Mouse (Mus musculus) layer of hippocampus, postnatal 25 days (tissue): ENCODE measurements around the gene Parp3. TPM values are rescaled to one million over a fixed set of nuclear protein-coding genes. Genes with fewer than 3 reads are reported as not detected.

Experiments
- DNase-seq, 2 experiments: peaks; one replicate each; pipeline ENCODE4 v3.0.0; 2022; ENCODE audit warnings: mixed read lengths in 2 of 2, low spot score in 1 of 2; ENCODE audit errors: extremely low spot score in 1 of 2
- total RNA-seq, 2 experiments: library from RNA; stranded (reverse); gene quantifications; 2 replicates each; pipeline ENCODE4 v1.2.3; 2021

The Parp3 gene
- total RNA-seq, 2 experiments from 2014 or later: 3.2 to 4.7 TPM

GRCm38 (mm10) chr9:106460401-106461025, 16.2 kb downstream of the Parp3 start:
- DNase-seq: no peak

GRCm38 (mm10) chr9:106459946-106460345, 16.8 kb downstream of the Parp3 start:
- DNase-seq: no peak

- no peak for DNase-seq
Measured at GRCm38 (mm10) chr9:106457920-106458319, 18.8 kb downstream of the Parp3 start.

GRCm38 (mm10) chr9:106457163-106457559, 19.6 kb downstream of the Parp3 start:
- DNase-seq: no peak

GRCm38 (mm10) chr9:106456325-106457162, 20.2 kb downstream of the Parp3 start:
- DNase-seq: no peak

- DNase-seq: peak in 1 of 2 experiments; percentile 49
Measured at GRCm38 (mm10) chr9:106454888-106455681, 21.7 kb downstream of the Parp3 start.

GRCm38 (mm10) chr9:106454071-106454761, 22.5 kb downstream of the Parp3 start:
- DNase-seq: no peak

GRCm38 (mm10) chr9:106453271-106454070, 23.3 kb downstream of the Parp3 start, which contains the start of gene Pcbp4:
TSS of gene Pcbp4 (plus strand) at chr9:106453291.
- DNase-seq: peak in 1 of 2 experiments; percentile 59

GRCm38 (mm10) chr9:106452821-106453220, 23.9 kb downstream of the Parp3 start:
- no peak for DNase-seq

GRCm38 (mm10) chr9:106452351-106452750, 24.4 kb downstream of the Parp3 start:
- no peak for DNase-seq

- DNase-seq: no peak
Measured at GRCm38 (mm10) chr9:106451899-106452298, 24.9 kb downstream of the Parp3 start.

- no peak for DNase-seq
Measured at GRCm38 (mm10) chr9:106451298-106451697, 25.5 kb downstream of the Parp3 start.

GRCm38 (mm10) chr9:106450661-106451060, 26.1 kb downstream of the Parp3 start:
- no peak for DNase-seq

GRCm38 (mm10) chr9:106449947-106450346, 26.8 kb downstream of the Parp3 start:
- DNase-seq: no peak

- peak; percentile 46 to 59 for DNase-seq
Measured at GRCm38 (mm10) chr9:106448498-106449031, 28.2 kb downstream of the Parp3 start.

GRCm38 (mm10) chr9:106447951-106448350, 28.8 kb downstream of the Parp3 start:
- no peak for DNase-seq

GRCm38 (mm10) chr9:106447348-106447747, 29.4 kb downstream of the Parp3 start, which contains the start of the genes Abhd14b and Abhd14a:
TSS of gene Abhd14b (plus strand) at chr9:106447459.
TSS of gene Abhd14a (minus strand) at chr9:106447678.
- peak; percentile 83 to 87 for DNase-seq

GRCm38 (mm10) chr9:106444836-106445235, 31.9 kb downstream of the Parp3 start:
- DNase-seq: no peak

GRCm38 (mm10) chr9:106442680-106443079, 34.1 kb downstream of the Parp3 start:
- no peak for DNase-seq
